Mouse (Mus musculus): ENCODE data around the gene Anxa6. TPM values are rescaled to one million over a fixed set of nuclear protein-coding genes. Genes with fewer than 3 reads are reported as not detected.
"Not testable (repeated sequence)": the region's sequence is repeated elsewhere in the genome, so short reads cannot be mapped to it uniquely, and the experiment has no call there.

Anxa6 gene
- polyA plus RNA-seq, 1 experiment from 2014 or later, result 29.6 TPM

DNA sequence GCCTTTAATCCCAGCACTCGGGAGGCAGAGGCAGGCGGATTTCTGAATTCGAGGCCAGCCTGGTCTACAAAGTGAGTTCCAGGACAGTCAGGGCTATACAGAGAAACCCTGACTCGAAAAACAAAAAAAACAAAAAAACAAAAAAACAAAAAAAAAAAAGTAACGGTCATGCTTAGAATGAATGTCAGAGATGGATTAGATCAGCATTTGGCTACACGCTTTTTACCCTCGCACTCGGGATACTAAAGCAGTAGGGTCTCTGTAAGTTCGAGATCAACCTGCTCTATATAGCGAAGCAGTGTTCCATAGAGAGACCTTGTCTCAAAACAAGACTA is 77.9 kb downstream of the Anxa6 start:
- Histone ChIP-seq H3K4me1 (peaks cover 16% of the 10 kb centered on the region), H3K4me3 (peak overlapping the region; percentile 80), H3K4me2 (peak overlapping the region; percentile 71), H3K27ac (peak overlapping the region; percentile 82; the same call in 1 of the 2 replicates), H3K9ac (peak overlapping the region; percentile 81)
- H3K36me3 ChIP-seq (ENCODE audit: poor library complexity, severe bottlenecking); ATAC-seq; H3K9me3 ChIP-seq (replicated peaks); H3K27me3 ChIP-seq: not testable (repeated sequence)
- WGBS, result 46% methylated on average over 10 of the region's 10 CpGs

DNA sequence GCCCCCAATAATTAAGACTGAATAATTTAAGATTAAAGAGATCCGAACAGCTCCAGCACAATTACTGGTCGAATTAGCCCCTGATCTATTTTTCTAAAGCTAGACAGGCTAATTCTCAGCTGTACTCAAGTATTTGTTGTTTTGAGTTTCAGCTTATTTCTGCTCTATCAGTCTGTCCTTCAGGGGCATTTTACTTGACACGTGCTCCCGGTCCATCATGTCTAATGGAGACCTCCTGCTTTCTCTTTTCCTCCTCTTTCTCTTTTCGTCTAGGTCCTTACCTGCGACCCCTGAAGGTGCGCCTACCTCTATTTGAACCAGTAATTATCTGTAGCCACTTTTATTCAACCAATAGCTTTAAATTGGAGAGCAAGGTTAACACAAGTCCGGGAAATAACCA is 78.5 kb downstream of the Anxa6 start:
- H3K9me3 ChIP-seq (replicated peaks), result no peaks in the 10 kb centered on the region
- H3K36me3 ChIP-seq (ENCODE audit: poor library complexity, severe bottlenecking), result no peaks in the 10 kb centered on the region
- no peaks in the 10 kb centered on the region for H3K27me3 ChIP-seq
- ATAC-seq, result no peak
- no peak overlapping the region; the same call in 1 of the 2 replicates for H3K4me2 ChIP-seq
- WGBS, result 76% methylated on average over 8 of the region's 8 CpGs
- no peak overlapping the region for H3K27ac ChIP-seq
- peaks cover 16% of the 10 kb centered on the region for H3K4me1 ChIP-seq
- no peak overlapping the region for H3K4me3 ChIP-seq
- H3K9ac ChIP-seq, result peak overlapping the region; percentile 43; the same call in 1 of the 2 replicates

DNA sequence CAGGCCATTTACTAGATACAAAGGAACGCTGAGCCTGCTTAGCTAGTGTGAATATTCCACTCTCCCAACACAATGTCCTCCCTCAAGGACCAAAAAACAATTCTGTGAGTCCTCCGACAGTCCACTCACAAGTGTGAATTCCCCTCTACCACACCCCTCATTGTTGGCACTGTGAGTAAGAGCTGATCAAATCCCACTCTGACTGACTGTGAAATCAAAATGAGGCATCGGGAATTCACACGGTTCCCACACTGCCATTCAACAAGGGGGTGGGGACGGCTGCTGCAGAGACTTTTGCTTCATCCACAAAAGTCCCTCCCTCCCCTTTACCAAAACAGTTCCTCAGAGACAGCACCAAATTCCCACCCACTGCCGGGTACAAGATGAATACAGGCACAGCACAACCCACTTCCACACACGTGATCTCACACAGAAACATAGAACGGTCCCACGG is 79.2 kb downstream of the Anxa6 start:
- peak overlapping the region; percentile 43; the same call in 1 of the 2 replicates for H3K9ac ChIP-seq
- WGBS, result 29% methylated on average over 9 of the region's 9 CpGs
- H3K27ac ChIP-seq, result no peak overlapping the region
- peaks cover 16% of the 10 kb centered on the region for H3K4me1 ChIP-seq
- no peak for ATAC-seq
- no peak overlapping the region for H3K4me3 ChIP-seq
- H3K9me3 ChIP-seq (replicated peaks), result no peaks in the 10 kb centered on the region
- H3K36me3 ChIP-seq (ENCODE audit: poor library complexity, severe bottlenecking), result no peaks in the 10 kb centered on the region
- H3K4me2 ChIP-seq, result peak overlapping the region; percentile 30
- H3K27me3 ChIP-seq, result no peaks in the 10 kb centered on the region

DNA sequence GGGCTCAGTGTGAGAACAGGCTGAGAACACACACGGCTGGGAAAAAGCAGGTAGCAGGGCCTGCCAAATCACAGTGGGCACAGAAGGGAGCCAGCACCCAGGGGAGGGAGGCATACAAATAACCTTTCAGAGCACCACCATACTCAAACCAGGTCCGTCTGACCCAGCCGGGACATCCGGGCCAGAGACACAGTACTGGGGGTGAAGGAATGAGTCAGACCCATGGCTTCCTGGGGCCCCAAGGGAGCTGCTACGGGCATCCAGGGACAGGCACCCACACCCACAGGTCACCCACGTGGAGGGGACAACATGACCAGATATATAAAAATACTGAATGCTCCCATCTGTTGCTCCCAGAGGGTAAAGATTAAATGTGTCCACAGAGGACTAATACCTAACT is 80.6 kb downstream of the Anxa6 start:
- 81% methylated on average over 6 of the region's 6 CpGs for WGBS
- Histone ChIP-seq H3K9me3 (replicated peaks) (no peaks in the 10 kb centered on the region), H3K27ac (no peak overlapping the region), H3K4me2 (no peak overlapping the region), H3K4me3 (no peak overlapping the region), H3K9ac (peak overlapping the region; percentile 21; the same call in 1 of the 2 replicates), H3K27me3 (no peaks in the 10 kb centered on the region), H3K36me3 (ENCODE audit: poor library complexity, severe bottlenecking) (no peaks in the 10 kb centered on the region), H3K4me1 (peaks cover 16% of the 10 kb centered on the region)
- no peak for ATAC-seq

DNA sequence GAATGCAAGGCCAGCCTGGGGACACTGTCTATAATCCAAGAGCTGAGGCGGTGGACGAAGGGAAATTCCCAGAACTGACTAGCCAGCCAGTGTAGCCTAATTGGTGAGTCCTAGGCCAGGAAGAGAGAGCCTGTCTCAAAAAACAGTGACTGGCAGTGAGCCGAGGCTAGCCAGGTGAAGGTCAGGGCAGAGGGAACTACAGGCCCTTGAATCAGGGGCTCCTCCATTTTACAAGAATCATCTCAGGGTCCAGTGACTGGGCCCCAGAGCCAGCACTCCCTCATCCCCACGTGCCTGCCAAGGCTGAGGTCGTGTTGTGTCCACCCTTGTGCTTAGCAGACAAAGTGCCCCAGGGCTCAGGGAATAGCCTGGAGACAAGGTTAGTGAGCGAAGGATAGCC is 82.6 kb downstream of the Anxa6 start:
- H3K9me3 ChIP-seq (replicated peaks), result no peaks in the 10 kb centered on the region
- no peak overlapping the region for H3K4me2 ChIP-seq
- no peak overlapping the region for H3K9ac ChIP-seq
- 78% methylated on average over 6 of the region's 6 CpGs for WGBS
- H3K27me3 ChIP-seq, result no peaks in the 10 kb centered on the region
- H3K36me3 ChIP-seq (ENCODE audit: poor library complexity, severe bottlenecking), result no peaks in the 10 kb centered on the region
- no peak for ATAC-seq
- H3K4me1 ChIP-seq, result peaks cover 16% of the 10 kb centered on the region
- H3K27ac ChIP-seq, result no peak overlapping the region
- no peak overlapping the region for H3K4me3 ChIP-seq

DNA sequence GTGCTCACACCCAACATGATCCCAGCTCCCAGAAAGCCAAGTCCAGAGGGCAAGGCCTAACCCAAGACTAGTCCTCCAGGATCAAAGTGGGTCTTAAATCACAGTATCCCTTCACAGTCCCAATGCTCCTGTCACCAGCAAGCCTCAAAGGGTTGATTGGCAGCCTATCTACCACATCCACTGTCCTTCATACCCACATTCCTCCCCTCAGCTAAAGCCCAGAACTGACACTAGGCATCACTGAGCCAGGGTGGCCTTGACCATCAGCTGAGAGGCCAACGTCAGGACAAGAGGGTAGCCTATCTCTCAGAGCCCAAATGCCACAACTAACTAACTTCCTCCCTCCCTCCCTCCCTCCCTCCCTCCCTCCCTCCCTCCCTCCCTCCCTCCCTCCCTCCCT is 83.5 kb downstream of the Anxa6 start:
- peaks cover 12% of the 10 kb centered on the region for H3K4me1 ChIP-seq
- WGBS, result 75% methylated on average over 1 of the region's 1 CpGs
- H3K27ac ChIP-seq, result no peak overlapping the region
- no peak overlapping the region for H3K4me3 ChIP-seq
- no peaks in the 10 kb centered on the region for H3K9me3 ChIP-seq (replicated peaks)
- no peak for ATAC-seq
- H3K4me2 ChIP-seq, result no peak overlapping the region
- no peaks in the 10 kb centered on the region for H3K27me3 ChIP-seq
- H3K36me3 ChIP-seq (ENCODE audit: poor library complexity, severe bottlenecking), result no peaks in the 10 kb centered on the region
- H3K9ac ChIP-seq, result no peak overlapping the region

DNA sequence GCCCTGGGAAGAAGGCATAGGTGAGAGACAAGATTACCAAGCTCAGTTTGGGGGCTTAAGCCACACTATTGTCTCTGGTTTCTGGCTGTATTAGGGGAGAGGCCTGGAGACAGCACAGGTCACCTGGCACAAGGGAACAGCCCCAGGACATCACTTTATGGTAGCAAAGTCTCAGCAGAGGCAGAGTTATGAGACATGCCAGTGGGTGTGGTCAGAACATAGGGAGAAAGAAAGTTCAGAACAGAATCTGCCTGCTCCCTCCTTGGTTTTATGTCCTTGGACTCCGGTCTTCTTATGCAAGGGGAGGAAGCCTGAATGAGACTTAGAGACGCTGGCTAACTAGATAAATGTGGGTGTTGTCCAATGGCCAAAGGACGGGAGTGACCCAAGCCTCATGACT is 88.5 kb downstream of the Anxa6 start:
- H3K4me2 ChIP-seq, result no peak overlapping the region
- no peaks in the 10 kb centered on the region for H3K4me1 ChIP-seq
- ATAC-seq, result no peak
- H3K36me3 ChIP-seq (ENCODE audit: poor library complexity, severe bottlenecking), result no peaks in the 10 kb centered on the region
- H3K4me3 ChIP-seq, result no peak overlapping the region
- WGBS, result 91% methylated on average over 3 of the region's 3 CpGs
- no peak overlapping the region for H3K27ac ChIP-seq
- no peak overlapping the region for H3K9ac ChIP-seq
- H3K9me3 ChIP-seq (replicated peaks), result no peaks in the 10 kb centered on the region
- no peaks in the 10 kb centered on the region for H3K27me3 ChIP-seq

DNA sequence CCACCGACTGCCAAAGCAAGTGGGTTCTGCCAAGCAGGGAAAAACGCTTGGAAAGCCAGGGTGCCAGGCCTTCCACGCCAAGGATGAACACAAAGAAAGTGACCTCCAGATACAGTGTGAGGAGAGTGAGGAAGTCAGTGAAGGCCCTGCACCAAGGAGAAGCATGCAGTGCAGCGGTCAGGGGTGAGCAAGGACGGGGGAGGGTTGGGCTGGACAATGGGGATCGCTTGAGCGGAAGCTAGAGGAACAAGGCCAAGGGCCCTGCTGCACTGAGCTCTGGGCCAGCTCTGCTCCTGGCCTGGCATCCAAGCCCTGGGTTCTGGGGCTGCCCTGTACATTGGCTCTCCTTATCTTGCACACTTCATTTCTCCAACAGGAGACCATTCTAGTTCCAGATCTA is 93.2 kb downstream of the Anxa6 start:
- H3K4me2 ChIP-seq, result no peak overlapping the region
- no peaks in the 10 kb centered on the region for H3K9me3 ChIP-seq (replicated peaks)
- no peaks in the 10 kb centered on the region for H3K27me3 ChIP-seq
- peaks cover 12% of the 10 kb centered on the region for H3K4me1 ChIP-seq
- no peak overlapping the region for H3K4me3 ChIP-seq
- 0 out of 2 replicates have a peak, but pooled peaks cover 4% of the 10 kb centered on the region for H3K36me3 ChIP-seq (ENCODE audit: poor library complexity, severe bottlenecking)
- no peak overlapping the region for H3K27ac ChIP-seq
- WGBS, result 77% methylated on average over 7 of the region's 7 CpGs
- ATAC-seq, result no peak
- H3K9ac ChIP-seq, result no peak overlapping the region

DNA sequence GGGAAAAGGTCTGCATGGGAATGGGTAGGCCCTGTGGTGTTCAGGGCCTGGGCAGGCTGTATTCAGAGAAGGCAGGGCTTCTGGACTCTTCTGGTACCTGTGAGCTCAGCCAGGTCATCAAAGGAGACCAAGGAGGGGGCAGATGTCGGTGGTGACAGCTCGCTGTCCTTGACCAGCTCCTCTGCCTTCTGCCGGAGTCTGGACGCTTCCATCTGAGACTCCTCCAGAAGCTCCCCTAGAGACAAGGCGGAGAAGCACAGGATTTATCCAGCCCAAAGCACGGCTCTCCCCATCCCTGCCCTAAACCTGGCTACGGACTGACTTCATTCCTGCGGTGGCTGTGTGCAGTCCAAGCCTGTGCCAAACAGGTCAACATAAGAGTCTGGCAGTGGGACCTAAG is 93.7 kb downstream of the Anxa6 start:
- Histone ChIP-seq H3K27me3 (no peaks in the 10 kb centered on the region), H3K4me3 (no peak overlapping the region), H3K36me3 (ENCODE audit: poor library complexity, severe bottlenecking) (0 out of 2 replicates have a peak, but pooled peaks cover 4% of the 10 kb centered on the region), H3K9ac (no peak overlapping the region), H3K9me3 (replicated peaks) (no peaks in the 10 kb centered on the region), H3K4me2 (no peak overlapping the region), H3K4me1 (peaks cover 12% of the 10 kb centered on the region), H3K27ac (no peak overlapping the region)
- ATAC-seq, result no peak
- 82% methylated on average over 8 of the region's 8 CpGs for WGBS

DNA sequence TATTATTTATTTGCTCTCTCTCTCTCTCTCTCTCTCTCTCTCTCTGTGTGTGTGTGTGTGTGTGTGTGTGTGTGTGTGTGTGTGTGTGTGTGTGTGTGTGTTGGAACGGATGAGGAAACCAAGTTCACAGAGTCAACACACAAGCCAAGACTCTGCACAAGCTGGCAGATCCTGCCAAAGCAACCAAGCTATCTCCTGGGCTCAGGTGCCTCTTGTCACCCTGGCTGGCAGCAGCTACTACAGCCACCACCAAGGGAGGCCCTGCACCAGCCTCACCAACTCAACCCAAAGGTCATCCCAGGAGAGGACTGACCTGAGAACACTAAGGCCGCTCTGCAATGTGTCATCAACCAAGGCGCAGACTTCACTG is 96.5 kb downstream of the Anxa6 start:
- no peak overlapping the region for H3K4me3 ChIP-seq
- H3K9me3 ChIP-seq (replicated peaks), result no peaks in the 10 kb centered on the region
- H3K4me2 ChIP-seq, result no peak overlapping the region
- no peaks in the 10 kb centered on the region for H3K27me3 ChIP-seq
- peaks cover 10% of the 10 kb centered on the region; the same call in 1 of the 2 replicates for H3K36me3 ChIP-seq (ENCODE audit: poor library complexity, severe bottlenecking)
- 94% methylated on average over 3 of the region's 3 CpGs for WGBS
- no peak overlapping the region for H3K27ac ChIP-seq
- H3K4me1 ChIP-seq, result peaks cover 12% of the 10 kb centered on the region
- no peak for ATAC-seq
- H3K9ac ChIP-seq, result no peak overlapping the region

DNA sequence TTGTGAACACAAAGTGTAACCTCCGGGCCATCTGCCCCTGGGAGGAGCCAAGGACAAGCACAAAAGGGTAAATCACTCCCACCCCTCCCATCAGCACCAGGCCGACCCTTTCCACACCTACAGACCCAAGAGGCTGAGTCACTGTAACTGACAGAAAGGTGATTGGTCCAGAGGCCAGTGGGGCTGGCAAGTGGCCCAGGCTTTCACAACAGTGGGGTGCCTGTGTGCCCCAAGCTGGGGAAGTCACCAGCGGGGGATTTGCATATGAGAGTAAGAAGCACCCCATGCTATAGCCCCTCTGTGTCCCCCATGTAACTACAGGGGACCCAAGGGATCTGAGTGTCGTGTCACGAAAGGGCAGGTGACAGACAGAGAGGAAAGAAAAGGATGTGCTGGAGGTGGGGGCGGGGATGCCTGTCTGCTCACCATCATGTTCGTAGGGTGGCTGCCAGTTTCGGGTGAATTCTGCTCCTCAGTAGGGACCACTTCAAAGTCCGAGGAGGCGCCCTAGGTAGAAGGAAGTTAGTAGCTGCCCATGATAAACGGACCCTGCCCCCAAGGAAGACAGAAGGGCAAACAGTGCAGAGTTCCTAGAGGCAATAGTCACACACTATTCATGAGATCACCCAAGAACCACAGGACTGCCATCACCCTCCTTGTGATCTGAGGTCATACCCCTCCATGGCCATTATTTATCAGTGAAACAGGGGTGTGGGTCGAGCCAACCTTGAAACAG is 97.0 kb downstream of the Anxa6 start:
- Histone ChIP-seq H3K36me3 (ENCODE audit: poor library complexity, severe bottlenecking) (peaks cover 10% of the 10 kb centered on the region; the same call in 1 of the 2 replicates), H3K4me2 (no peak overlapping the region), H3K4me3 (no peak overlapping the region), H3K4me1 (peaks cover 12% of the 10 kb centered on the region), H3K27ac (no peak overlapping the region), H3K9ac (0 out of 2 replicates have a peak overlapping the region, but pooled peaks have one; percentile 8), H3K9me3 (replicated peaks) (no peaks in the 10 kb centered on the region), H3K27me3 (no peaks in the 10 kb centered on the region)
- no peak; the same call in 1 of the 2 replicates for ATAC-seq
- 43% methylated on average over 12 of the region's 12 CpGs for WGBS

DNA sequence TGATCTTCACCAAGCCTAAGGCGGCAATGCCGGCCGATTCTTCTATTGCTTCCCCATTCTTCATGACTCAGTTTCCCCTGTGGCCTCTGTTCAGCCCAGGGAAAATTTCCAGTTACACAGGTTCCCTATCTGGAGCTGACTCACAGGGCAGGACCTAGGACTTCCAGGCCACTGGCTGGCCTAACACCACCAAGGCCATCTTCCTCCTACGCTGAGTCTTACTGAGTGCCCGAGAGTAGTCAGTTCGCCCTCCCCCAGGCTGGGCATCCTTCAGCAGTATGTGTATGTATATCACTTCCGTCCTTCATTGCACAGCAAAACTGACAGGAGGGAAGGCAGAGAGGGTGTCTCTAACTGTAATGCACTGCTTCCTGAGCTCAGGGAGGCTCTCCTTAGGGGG is 99.0 kb downstream of the Anxa6 start:
- H3K27me3 ChIP-seq, result no peaks in the 10 kb centered on the region
- 97% methylated on average over 7 of the region's 7 CpGs for WGBS

DNA sequence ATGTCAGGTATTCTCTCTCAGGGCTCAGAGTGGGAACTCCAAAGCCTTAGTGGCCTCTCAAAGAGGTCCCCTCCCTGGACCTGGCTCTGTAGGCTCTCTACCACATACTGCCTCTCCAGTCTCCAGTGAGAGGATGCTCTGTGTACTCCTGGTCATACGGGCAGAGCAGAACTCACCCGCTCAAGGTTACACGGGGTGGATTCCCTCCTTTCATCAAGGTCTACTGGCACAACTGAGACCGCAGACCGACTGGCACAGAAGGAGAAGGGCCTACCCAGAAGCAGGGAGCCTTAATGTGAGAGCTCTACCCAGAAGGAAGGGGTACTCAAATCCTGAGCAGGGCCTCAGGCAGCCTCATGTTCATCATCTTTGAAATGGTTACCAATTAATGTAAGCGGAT is 100.7 kb downstream of the Anxa6 start:
- WGBS, result 94% methylated on average over 6 of the region's 6 CpGs
- Histone ChIP-seq H3K27ac (no peak overlapping the region), H3K9me3 (replicated peaks) (no peaks in the 10 kb centered on the region), H3K4me3 (no peak overlapping the region), H3K4me2 (no peak overlapping the region), H3K27me3 (no peaks in the 10 kb centered on the region), H3K9ac (no peak overlapping the region), H3K36me3 (ENCODE audit: poor library complexity, severe bottlenecking) (peaks cover 21% of the 10 kb centered on the region; the same call in 1 of the 2 replicates), H3K4me1 (peaks cover 12% of the 10 kb centered on the region)
- no peak for ATAC-seq

More for the DNA sequence above, 99.0 kb downstream of the Anxa6 start:
- no peak for ATAC-seq
- no peaks in the 10 kb centered on the region for H3K9me3 ChIP-seq (replicated peaks)
- no peak overlapping the region for H3K4me2 ChIP-seq
- H3K4me1 ChIP-seq, result peaks cover 12% of the 10 kb centered on the region
- H3K36me3 ChIP-seq (ENCODE audit: poor library complexity, severe bottlenecking), result peaks cover 13% of the 10 kb centered on the region; the same call in 1 of the 2 replicates
- H3K4me3 ChIP-seq, result no peak overlapping the region
- H3K27ac ChIP-seq, result no peak overlapping the region
- no peak overlapping the region for H3K9ac ChIP-seq

Data from forebrain, embryonic 13.5 days (tissue).